ENCODE assay signal across 9 mouse cellular contexts in genomic region chr1:172563465-172563828, GRCm38 (mm10). TPM values are rescaled to one million over a fixed set of nuclear protein-coding genes. Genes with fewer than 3 reads are reported as not detected.
DNase-seq lines count a peak whose midpoint lies in the region; ATAC-seq and TF ChIP-seq lines count a peak whose summit lies in the region.
"Had no signal": no experiment of that assay in that cellular context is flagged by ENCODE, and none has a peak within 500 bp of the region (broad histone marks: within the 10 kb centered on the region; RNA-seq: fewer than 3 reads in every experiment).

No protein-coding gene starts in this region.

- H3K36me3 ChIP-seq in forebrain, embryonic 12.5 days (replicated peaks), result no peaks in the 10 kb centered on the region
- no peaks in the 10 kb centered on the region for H3K36me3 ChIP-seq in limb, embryonic 15.5 days
- no peaks in the 10 kb centered on the region for H3K36me3 ChIP-seq in neural tube, embryonic 15.5 days

- TF ChIP-seq POLR2A in lung, adult 2 months (IDR thresholded peaks at IDR 0.05; ENCODE audit: borderline replicate concordance, extremely low read depth, low read depth, low read length), result no peak

- peaks cover 8% of the 10 kb centered on the region for H3K4me1 ChIP-seq in lung, adult 2 months (ENCODE audit: control insufficient read depth, insufficient read depth, low read length)
- H3K4me1 ChIP-seq in forebrain, embryonic 12.5 days, result peaks cover 19% of the 10 kb centered on the region
- peaks cover 29% of the 10 kb centered on the region for H3K4me1 ChIP-seq in limb, embryonic 15.5 days
- peaks cover 19% of the 10 kb centered on the region for H3K4me1 ChIP-seq in neural tube, embryonic 15.5 days

- no peak for TF ChIP-seq CTCF in lung, adult 2 months (IDR thresholded peaks at IDR 0.05; ENCODE audit: insufficient read depth, low read length)

- peak overlapping the region; percentile 70 for H3K4me3 ChIP-seq in lung, adult 2 months (replicated peaks; ENCODE audit: extremely low read depth, low read depth, low read length)
- H3K4me3 ChIP-seq in forebrain, embryonic 12.5 days (replicated peaks), result peak overlapping the region; percentile 70
- H3K4me3 ChIP-seq in limb, embryonic 15.5 days, result peak overlapping the region; percentile 70
- peak overlapping the region; percentile 70 for H3K4me3 ChIP-seq in neural tube, embryonic 15.5 days (replicated peaks)

- H3K4me2 ChIP-seq in forebrain, embryonic 12.5 days, result peak overlapping the region; percentile 97
- peak overlapping the region; percentile 96 for H3K4me2 ChIP-seq in limb, embryonic 15.5 days
- peak overlapping the region; percentile 91 for H3K4me2 ChIP-seq in neural tube, embryonic 15.5 days

- peak overlapping the region; percentile 72 for H3K9ac ChIP-seq in forebrain, embryonic 12.5 days
- peak overlapping the region; percentile 58; the same call in 1 of the 2 replicates for H3K9ac ChIP-seq in limb, embryonic 15.5 days
- peak overlapping the region; percentile 72 for H3K9ac ChIP-seq in neural tube, embryonic 15.5 days (replicated peaks)

- no peaks in the 10 kb centered on the region for H3K9me3 ChIP-seq in forebrain, embryonic 12.5 days
- H3K9me3 ChIP-seq in limb, embryonic 15.5 days, result no peaks in the 10 kb centered on the region
- H3K9me3 ChIP-seq in neural tube, embryonic 15.5 days (replicated peaks), result no peaks in the 10 kb centered on the region

- no peak for DNase-seq in lung, adult 2 months
- no peak for DNase-seq in lung, postnatal 25 days (ENCODE audit: low spot score)
- DNase-seq in cerebellum, adult 8-10 months, result no peak
- no peak for DNase-seq in adrenal gland, adult 2 months
- DNase-seq in adrenal gland, postnatal 36 days, result no peak

- no peak for ATAC-seq in forebrain, embryonic 12.5 days (ENCODE audit: low FRiP score)
- ATAC-seq in limb, embryonic 15.5 days (ENCODE audit: insufficient number of reproducible peaks, low FRiP score, low TSS enrichment, low read depth), result no peak
- ATAC-seq in neural tube, embryonic 15.5 days (ENCODE audit: low FRiP score), result no peak; the same call in 1 of the 2 replicates

- peaks cover 65% of the 10 kb centered on the region for H3K27me3 ChIP-seq in forebrain, embryonic 12.5 days
- H3K27me3 ChIP-seq in limb, embryonic 15.5 days, result peaks cover 32% of the 10 kb centered on the region
- H3K27me3 ChIP-seq in neural tube, embryonic 15.5 days (replicated peaks), result peaks cover 8% of the 10 kb centered on the region

- no peak overlapping the region for H3K27ac ChIP-seq in forebrain, embryonic 12.5 days
- H3K27ac ChIP-seq in limb, embryonic 15.5 days, result peak overlapping the region; percentile 67
- H3K27ac ChIP-seq in neural tube, embryonic 15.5 days (replicated peaks), result peak overlapping the region; percentile 85

- WGBS in lung, adult 2 months, result 8% methylated on average over 10 of the region's 10 CpGs
- WGBS in forebrain, embryonic 12.5 days, result 1% methylated on average over 10 of the region's 10 CpGs
- 4% methylated on average over 10 of the region's 10 CpGs for WGBS in limb, embryonic 15.5 days
- WGBS in neural tube, embryonic 15.5 days, result under 1% methylated on average over 10 of the region's 10 CpGs

RNA-seq across cellular contexts. Expression of gene Vsig8, which starts 7.7 kb away (rescaled TPM):
- polyA plus RNA-seq in lung, adult 2 months (2012; rRNA removed), result 0.37 and 12.5 TPM in 2 replicates
- polyA plus RNA-seq in forebrain, embryonic 12.5 days (2016; fragmentation: Nextera tagmentation; extraction: Ambion mirVana), result 0.28 TPM in 1 of 2 replicates, not detected in the other
- polyA plus RNA-seq in limb, embryonic 15.5 days (2015; fragmentation: Nextera tagmentation; extraction: Ambion mirVana), result 3.7 and 3.8 TPM in 2 replicates
- polyA plus RNA-seq in neural tube, embryonic 15.5 days (2015; fragmentation: Nextera tagmentation; extraction: Ambion mirVana), result 1.4 and 1.9 TPM in 2 replicates
- total RNA-seq in adrenal gland, adult 2 months (2021), result under 1 TPM; 0.24 to 0.61 TPM
- 1.6 and 2.1 TPM in 2 replicates for polyA plus RNA-seq in adrenal gland, adult 2 months (2012; rRNA removed)
- under 1 TPM in 1 of 2 experiments, not detected in 1; 0.16 TPM for total RNA-seq in adrenal gland, postnatal 36 days (2021)
- total RNA-seq: gastrocnemius, postnatal 14 days had no signal

RNA-seq across cellular contexts. Expression of gene Slamf8, which starts 26.9 kb away (rescaled TPM):
- polyA plus RNA-seq in lung, adult 2 months (2012; rRNA removed), result 2.0 and 2.9 TPM in 2 replicates
- polyA plus RNA-seq in forebrain, embryonic 12.5 days (2016; fragmentation: Nextera tagmentation; extraction: Ambion mirVana), result not detected in 2 replicates
- 0.11 and 0.12 TPM in 2 replicates for polyA plus RNA-seq in limb, embryonic 15.5 days (2015; fragmentation: Nextera tagmentation; extraction: Ambion mirVana)
- 0.33 TPM in 1 of 2 replicates, not detected in the other for polyA plus RNA-seq in neural tube, embryonic 15.5 days (2015; fragmentation: Nextera tagmentation; extraction: Ambion mirVana)
- total RNA-seq in adrenal gland, adult 2 months (2021), result 1 to 10 TPM in 1 of 2 experiments, under 1 TPM in 1; 0.49 to 1.1 TPM
- polyA plus RNA-seq in adrenal gland, adult 2 months (2012; rRNA removed), result 0.98 and 1.1 TPM in 2 replicates
- total RNA-seq in adrenal gland, postnatal 36 days (2021), result under 1 TPM; 0.40 to 0.50 TPM
- total RNA-seq: gastrocnemius, postnatal 14 days had no signal

RNA-seq across cellular contexts. Expression of gene Fcrl6, which starts 38.9 kb away (rescaled TPM):
- polyA plus RNA-seq in lung, adult 2 months (2012; rRNA removed), result not detected in 2 replicates
- polyA plus RNA-seq in forebrain, embryonic 12.5 days (2016; fragmentation: Nextera tagmentation; extraction: Ambion mirVana), result 0.24 TPM in 1 of 2 replicates, not detected in the other
- polyA plus RNA-seq in limb, embryonic 15.5 days (2015; fragmentation: Nextera tagmentation; extraction: Ambion mirVana), result 0.27 and 0.52 TPM in 2 replicates
- polyA plus RNA-seq in neural tube, embryonic 15.5 days (2015; fragmentation: Nextera tagmentation; extraction: Ambion mirVana), result 0.22 and 0.27 TPM in 2 replicates
- not detected for total RNA-seq in adrenal gland, adult 2 months (2021)
- not detected in 2 replicates for polyA plus RNA-seq in adrenal gland, adult 2 months (2012; rRNA removed)
- not detected for total RNA-seq in adrenal gland, postnatal 36 days (2021)
- total RNA-seq: gastrocnemius, postnatal 14 days had no signal

RNA-seq across cellular contexts. Expression of gene Cfap45, which starts 42.8 kb away (rescaled TPM):
- polyA plus RNA-seq in lung, adult 2 months (2012; rRNA removed), result 7.1 and 7.3 TPM in 2 replicates
- 1.2 and 2.6 TPM in 2 replicates for polyA plus RNA-seq in forebrain, embryonic 12.5 days (2016; fragmentation: Nextera tagmentation; extraction: Ambion mirVana)
- 2.2 and 2.3 TPM in 2 replicates for polyA plus RNA-seq in limb, embryonic 15.5 days (2015; fragmentation: Nextera tagmentation; extraction: Ambion mirVana)
- 3.8 and 4.3 TPM in 2 replicates for polyA plus RNA-seq in neural tube, embryonic 15.5 days (2015; fragmentation: Nextera tagmentation; extraction: Ambion mirVana)
- total RNA-seq in adrenal gland, adult 2 months (2021), result under 1 TPM; 0.31 to 0.37 TPM
- polyA plus RNA-seq in adrenal gland, adult 2 months (2012; rRNA removed), result 0.15 TPM in 1 of 2 replicates, not detected in the other
- total RNA-seq in adrenal gland, postnatal 36 days (2021), result under 1 TPM; 0.30 to 0.89 TPM
